Mouse (Mus musculus): ENCODE data around the gene Cldn7. TPM values are rescaled to one million over a fixed set of nuclear protein-coding genes. Genes with fewer than 3 reads are reported as not detected.

Gene Cldn7
- polyA plus RNA-seq, 1 experiment from 2014 or later: 397 TPM

DNA sequence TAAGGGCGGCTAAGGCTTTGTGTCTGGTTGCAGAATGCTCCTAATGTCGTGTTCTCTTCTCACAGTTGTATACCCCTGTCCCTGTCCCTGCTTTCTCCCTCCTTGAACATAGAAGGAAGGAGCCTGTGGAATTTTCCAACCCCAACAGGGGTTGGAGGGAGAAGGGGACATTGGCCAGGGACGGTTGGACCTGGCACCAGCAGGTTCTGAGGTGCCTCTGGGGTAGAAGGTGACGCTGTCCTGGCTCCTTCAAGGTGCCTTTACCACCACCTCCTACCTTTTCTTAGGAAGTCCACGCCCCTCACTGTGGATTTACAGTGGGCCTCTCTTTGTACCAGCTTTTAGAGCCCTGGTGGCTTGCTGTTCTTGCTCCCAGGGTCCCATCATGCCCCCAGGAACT is 26.7 kb upstream of the Cldn7 start:
- no peak for ATAC-seq (ENCODE audit: insufficient read depth, low FRiP score)
- peak overlapping the region; percentile 3 for H3K9ac ChIP-seq (ENCODE audit: low read length)

DNA sequence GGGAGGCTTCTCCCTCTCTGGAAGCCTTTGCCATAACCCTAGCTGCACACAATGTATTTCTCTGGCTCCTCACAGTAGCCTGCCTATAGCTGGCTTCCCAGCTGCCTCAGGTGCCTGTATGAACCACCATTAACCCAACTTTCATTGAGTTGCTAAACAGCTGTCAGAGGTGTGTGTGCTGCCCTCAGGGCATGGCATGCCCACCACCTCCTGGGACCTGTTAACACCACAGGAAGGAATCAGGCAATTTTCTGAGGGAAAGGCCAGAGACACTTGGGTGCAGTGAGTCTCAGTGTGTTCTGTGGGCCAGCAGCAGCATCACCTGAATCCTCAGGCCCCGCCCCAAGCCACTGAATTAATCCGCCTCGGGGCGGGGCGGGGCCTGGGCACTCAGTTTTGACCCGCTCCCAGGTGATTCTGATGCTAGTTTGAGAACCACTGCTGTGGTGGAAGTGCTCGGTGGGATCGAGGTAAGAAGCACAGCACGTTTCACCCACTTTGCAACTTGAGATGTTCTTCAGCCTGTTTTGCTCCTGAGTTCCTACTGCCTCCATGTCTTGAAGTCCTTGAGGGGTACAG is 26.1 kb upstream of the Cldn7 start:
- H3K4me2 ChIP-seq (ENCODE audit: low read depth, low read length): no peak overlapping the region
- no peaks in the 10 kb centered on the region for H3K36me3 ChIP-seq (ENCODE audit: control insufficient read depth, insufficient read depth, low read length)
- no peaks in the 10 kb centered on the region; the same call in 1 of the 2 replicates for H3K27me3 ChIP-seq (ENCODE audit: control insufficient read depth, insufficient read depth, low read length)
- H3K9me3 ChIP-seq (replicated peaks; ENCODE audit: control insufficient read depth, low read length): no peaks in the 10 kb centered on the region
- no peak overlapping the region for H3K27ac ChIP-seq (ENCODE audit: low read length)
- no peak overlapping the region for H3K4me3 ChIP-seq (replicated peaks; ENCODE audit: low read length)
- WGBS: 33% methylated on average over 9 of the region's 9 CpGs
- no peak for ATAC-seq (ENCODE audit: insufficient read depth, low FRiP score)
- H3K4me1 ChIP-seq (ENCODE audit: control insufficient read depth, insufficient read depth, low read length): peaks cover 27% of the 10 kb centered on the region
- H3K9ac ChIP-seq (ENCODE audit: low read length): no peak overlapping the region; the same call in 1 of the 2 replicates

More for the DNA sequence above, 26.7 kb upstream of the Cldn7 start:
- 71% methylated on average over 5 of the region's 5 CpGs for WGBS
- Histone ChIP-seq H3K27ac (ENCODE audit: low read length) (peak overlapping the region; percentile 7; the same call in 1 of the 2 replicates), H3K36me3 (ENCODE audit: control insufficient read depth, insufficient read depth, low read length) (no peaks in the 10 kb centered on the region), H3K4me1 (ENCODE audit: control insufficient read depth, insufficient read depth, low read length) (peaks cover 27% of the 10 kb centered on the region), H3K4me3 (replicated peaks; ENCODE audit: low read length) (no peak overlapping the region), H3K9me3 (replicated peaks; ENCODE audit: control insufficient read depth, low read length) (no peaks in the 10 kb centered on the region), H3K27me3 (ENCODE audit: control insufficient read depth, insufficient read depth, low read length) (no peaks in the 10 kb centered on the region; the same call in 1 of the 2 replicates), H3K4me2 (ENCODE audit: low read depth, low read length) (no peak overlapping the region)

- Histone ChIP-seq H3K4me1 (ENCODE audit: control insufficient read depth, insufficient read depth, low read length) (peaks cover 27% of the 10 kb centered on the region), H3K4me3 (replicated peaks; ENCODE audit: low read length) (no peak overlapping the region), H3K27ac (ENCODE audit: low read length) (no peak overlapping the region), H3K27me3 (ENCODE audit: control insufficient read depth, insufficient read depth, low read length) (no peaks in the 10 kb centered on the region; the same call in 1 of the 2 replicates), H3K9ac (ENCODE audit: low read length) (no peak overlapping the region), H3K36me3 (ENCODE audit: control insufficient read depth, insufficient read depth, low read length) (no peaks in the 10 kb centered on the region), H3K4me2 (ENCODE audit: low read depth, low read length) (no peak overlapping the region), H3K9me3 (replicated peaks; ENCODE audit: control insufficient read depth, low read length) (no peaks in the 10 kb centered on the region)
- no peak for ATAC-seq (ENCODE audit: insufficient read depth, low FRiP score)
- WGBS: 59% methylated on average over 5 of the region's 5 CpGs
Measured at GRCm38 (mm10) chr11:69939181-69939580, 25.4 kb upstream of the Cldn7 start.

- Histone ChIP-seq H3K36me3 (ENCODE audit: control insufficient read depth, insufficient read depth, low read length) (0 out of 2 replicates have a peak, but pooled peaks cover 2% of the 10 kb centered on the region), H3K27me3 (ENCODE audit: control insufficient read depth, insufficient read depth, low read length) (no peaks in the 10 kb centered on the region; the same call in 1 of the 2 replicates), H3K4me2 (ENCODE audit: low read depth, low read length) (no peak overlapping the region), H3K9me3 (replicated peaks; ENCODE audit: control insufficient read depth, low read length) (no peaks in the 10 kb centered on the region), H3K4me1 (ENCODE audit: control insufficient read depth, insufficient read depth, low read length) (peaks cover 24% of the 10 kb centered on the region), H3K4me3 (replicated peaks; ENCODE audit: low read length) (no peak overlapping the region), H3K27ac (ENCODE audit: low read length) (no peak overlapping the region), H3K9ac (ENCODE audit: low read length) (no peak overlapping the region)
- WGBS: 93% methylated on average over 17 of the region's 17 CpGs
- no peak for ATAC-seq (ENCODE audit: insufficient read depth, low FRiP score)
Measured at GRCm38 (mm10) chr11:69939731-69940130, 24.8 kb upstream of the Cldn7 start.

- Histone ChIP-seq H3K4me2 (ENCODE audit: low read depth, low read length) (no peak overlapping the region), H3K4me1 (ENCODE audit: control insufficient read depth, insufficient read depth, low read length) (peaks cover 17% of the 10 kb centered on the region), H3K9me3 (replicated peaks; ENCODE audit: control insufficient read depth, low read length) (no peaks in the 10 kb centered on the region), H3K4me3 (replicated peaks; ENCODE audit: low read length) (no peak overlapping the region), H3K9ac (ENCODE audit: low read length) (no peak overlapping the region), H3K27me3 (ENCODE audit: control insufficient read depth, insufficient read depth, low read length) (no peaks in the 10 kb centered on the region; the same call in 1 of the 2 replicates), H3K27ac (ENCODE audit: low read length) (no peak overlapping the region), H3K36me3 (ENCODE audit: control insufficient read depth, insufficient read depth, low read length) (0 out of 2 replicates have a peak, but pooled peaks cover 8% of the 10 kb centered on the region)
- no peak for ATAC-seq (ENCODE audit: insufficient read depth, low FRiP score)
- 70% methylated on average over 4 of the region's 4 CpGs for WGBS
Measured at GRCm38 (mm10) chr11:69940962-69941361, 23.6 kb upstream of the Cldn7 start.

DNA sequence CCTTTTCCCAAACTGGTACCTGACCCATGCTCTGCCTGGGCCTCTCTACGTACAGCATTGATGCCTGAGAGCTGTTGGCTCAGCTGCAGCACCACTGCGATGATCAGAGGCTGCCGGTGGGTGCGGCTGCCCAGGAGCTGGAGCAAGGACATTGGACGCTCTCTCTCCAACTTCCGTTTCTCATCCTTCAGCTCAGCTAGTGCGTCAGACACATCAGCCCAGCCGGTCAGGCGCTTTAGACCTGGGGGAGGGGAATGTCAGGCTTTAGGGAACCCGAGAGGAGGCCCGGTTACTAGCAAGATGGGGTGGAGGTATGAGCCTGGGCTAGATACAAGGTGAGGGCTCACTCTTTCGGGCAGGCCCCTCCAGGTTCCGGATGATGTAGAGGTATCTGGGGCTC is 19.4 kb upstream of the Cldn7 start:
- peak overlapping the region; percentile 77; the same call in 1 of the 2 replicates for H3K4me2 ChIP-seq (ENCODE audit: low read depth, low read length)
- WGBS: 73% methylated on average over 13 of the region's 13 CpGs

DNA sequence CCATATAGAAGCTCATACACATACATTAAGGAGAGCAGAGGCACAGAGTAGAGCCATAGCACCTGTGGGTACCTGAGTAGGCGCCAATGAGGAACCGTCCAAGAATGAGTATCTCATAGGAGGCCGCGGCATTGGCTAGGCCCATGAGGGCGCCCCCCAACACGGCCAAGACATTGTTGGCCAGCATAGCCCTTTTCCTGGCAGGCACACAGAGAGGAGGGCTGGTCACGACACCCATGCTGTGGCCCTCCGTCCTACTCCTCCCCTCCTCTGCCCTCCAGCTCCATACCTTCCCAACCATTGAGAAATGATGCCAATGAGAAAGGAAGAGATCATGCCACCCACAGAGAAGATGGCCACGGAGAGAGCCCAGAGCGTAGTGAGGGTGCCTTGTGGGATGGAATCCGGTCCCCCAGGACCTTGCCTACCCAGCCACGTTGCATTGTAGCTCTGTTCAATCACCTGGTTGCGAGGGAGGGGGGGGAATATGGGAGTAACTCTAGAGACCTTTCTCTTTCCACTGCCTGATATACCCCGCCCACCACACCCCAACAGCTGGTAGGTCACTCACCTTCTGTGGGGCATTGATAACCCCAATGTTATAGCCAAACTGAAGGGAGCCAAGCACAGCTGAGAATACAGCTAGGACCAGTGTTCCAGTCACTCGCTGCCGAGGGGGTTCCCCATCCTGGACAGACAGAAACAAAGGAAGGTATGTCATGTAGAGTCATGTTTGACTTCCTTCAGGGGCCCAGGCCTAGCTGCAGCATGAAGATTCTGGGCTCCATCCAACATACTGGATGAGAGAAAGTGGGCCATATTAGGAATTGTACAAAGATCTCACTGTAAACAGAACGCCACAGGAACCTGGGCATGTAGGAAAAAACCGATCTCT is 18.3 kb upstream of the Cldn7 start:
- Histone ChIP-seq H3K27ac (ENCODE audit: low read length) (peak overlapping the region; percentile 87), H3K4me1 (ENCODE audit: control insufficient read depth, insufficient read depth, low read length) (peaks cover 26% of the 10 kb centered on the region), H3K4me3 (replicated peaks; ENCODE audit: low read length) (peak overlapping the region; percentile 65), H3K9ac (ENCODE audit: low read length) (peak overlapping the region; percentile 68), H3K9me3 (replicated peaks; ENCODE audit: control insufficient read depth, low read length) (no peaks in the 10 kb centered on the region), H3K27me3 (ENCODE audit: control insufficient read depth, insufficient read depth, low read length) (no peaks in the 10 kb centered on the region), H3K4me2 (ENCODE audit: low read depth, low read length) (peak overlapping the region; percentile 77), H3K36me3 (ENCODE audit: control insufficient read depth, insufficient read depth, low read length) (0 out of 2 replicates have a peak, but pooled peaks cover 8% of the 10 kb centered on the region)
- no peak for ATAC-seq (ENCODE audit: insufficient read depth, low FRiP score)
- 79% methylated on average over 18 of the region's 18 CpGs for WGBS

More for the DNA sequence above, 19.4 kb upstream of the Cldn7 start:
- no peaks in the 10 kb centered on the region for H3K27me3 ChIP-seq (ENCODE audit: control insufficient read depth, insufficient read depth, low read length)
- peaks cover 26% of the 10 kb centered on the region for H3K4me1 ChIP-seq (ENCODE audit: control insufficient read depth, insufficient read depth, low read length)
- no peak for ATAC-seq (ENCODE audit: insufficient read depth, low FRiP score)
- peak overlapping the region; percentile 65; the same call in 1 of the 2 replicates for H3K4me3 ChIP-seq (replicated peaks; ENCODE audit: low read length)
- no peaks in the 10 kb centered on the region for H3K9me3 ChIP-seq (replicated peaks; ENCODE audit: control insufficient read depth, low read length)
- H3K9ac ChIP-seq (ENCODE audit: low read length): 0 out of 2 replicates have a peak overlapping the region, but pooled peaks have one; percentile 2
- no peak overlapping the region for H3K27ac ChIP-seq (ENCODE audit: low read length)
- H3K36me3 ChIP-seq (ENCODE audit: control insufficient read depth, insufficient read depth, low read length): 0 out of 2 replicates have a peak, but pooled peaks cover 8% of the 10 kb centered on the region

DNA sequence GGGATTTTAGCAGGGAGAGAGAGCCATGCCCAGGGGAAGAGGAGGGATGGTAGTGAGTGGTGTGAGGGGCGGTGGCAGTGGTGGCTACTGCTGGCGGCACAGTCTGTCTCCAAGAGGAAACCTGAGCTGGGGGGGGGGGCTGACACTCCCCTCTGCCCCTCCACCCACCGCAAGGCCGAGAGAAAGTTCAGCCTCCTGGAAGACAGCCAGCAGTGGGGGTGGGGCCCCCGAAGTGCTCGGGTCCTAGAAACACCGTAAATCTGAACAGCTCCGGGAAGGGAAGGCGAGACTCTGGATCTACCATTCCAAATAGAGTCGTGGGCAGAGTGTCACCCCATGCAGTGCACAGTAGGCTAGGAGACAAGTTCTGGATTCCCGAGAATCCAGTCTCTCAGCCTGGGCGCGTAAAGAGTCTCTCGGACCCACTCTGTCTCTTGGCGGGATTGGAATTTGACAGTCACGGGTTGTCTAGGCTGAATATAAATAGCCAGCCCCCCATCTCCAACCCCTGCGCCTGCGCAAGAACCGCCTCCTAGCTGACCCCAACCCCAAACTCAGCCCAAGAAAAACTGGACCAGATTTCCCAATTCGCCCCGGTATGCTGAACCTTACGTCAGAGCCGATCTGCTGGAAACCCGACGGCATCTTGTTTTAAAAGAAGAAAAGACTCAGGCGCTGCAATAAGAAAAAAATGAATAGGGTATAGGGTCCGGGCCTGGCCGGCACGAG is 17.1 kb upstream of the Cldn7 start:
- peak overlapping the region; percentile 65 for H3K4me3 ChIP-seq (replicated peaks; ENCODE audit: low read length)
- peak overlapping the region; percentile 68 for H3K9ac ChIP-seq (ENCODE audit: low read length)
- no peaks in the 10 kb centered on the region for H3K27me3 ChIP-seq (ENCODE audit: control insufficient read depth, insufficient read depth, low read length)
- H3K4me2 ChIP-seq (ENCODE audit: low read depth, low read length): peak overlapping the region; percentile 77
- no peaks in the 10 kb centered on the region for H3K9me3 ChIP-seq (replicated peaks; ENCODE audit: control insufficient read depth, low read length)
- peaks cover 26% of the 10 kb centered on the region for H3K4me1 ChIP-seq (ENCODE audit: control insufficient read depth, insufficient read depth, low read length)
- peak overlapping the region; percentile 87 for H3K27ac ChIP-seq (ENCODE audit: low read length)
- WGBS: 4% methylated on average over 29 of the region's 29 CpGs
- H3K36me3 ChIP-seq (ENCODE audit: control insufficient read depth, insufficient read depth, low read length): 0 out of 2 replicates have a peak, but pooled peaks cover 8% of the 10 kb centered on the region
- ATAC-seq (ENCODE audit: insufficient read depth, low FRiP score): peak; percentile 46; the same call in 1 of the 2 replicates

All from stomach, embryonic 16.5 days (tissue).